Mouse (Mus musculus) urinary bladder, postnatal 4 days (tissue): ENCODE results near the gene Bri3bp.
"Not testable (repeated sequence)": the region's sequence is repeated elsewhere in the genome, so short reads cannot be mapped to it uniquely, and the experiment has no call there.

Experiments
- DNase-seq, 2 experiments: peaks; one replicate each; pipeline ENCODE4 v3.0.0; 2021 to 2022; ENCODE audit warnings: low spot score in 2 of 2

The Bri3bp gene

GRCm38 (mm10) chr5:125441234-125442114 is at the start of gene Bri3bp:
Bri3bp (plus strand) TSS chr5:125441568.
- peak in 1 of 2 experiments; percentile 28 for DNase-seq

DNA sequence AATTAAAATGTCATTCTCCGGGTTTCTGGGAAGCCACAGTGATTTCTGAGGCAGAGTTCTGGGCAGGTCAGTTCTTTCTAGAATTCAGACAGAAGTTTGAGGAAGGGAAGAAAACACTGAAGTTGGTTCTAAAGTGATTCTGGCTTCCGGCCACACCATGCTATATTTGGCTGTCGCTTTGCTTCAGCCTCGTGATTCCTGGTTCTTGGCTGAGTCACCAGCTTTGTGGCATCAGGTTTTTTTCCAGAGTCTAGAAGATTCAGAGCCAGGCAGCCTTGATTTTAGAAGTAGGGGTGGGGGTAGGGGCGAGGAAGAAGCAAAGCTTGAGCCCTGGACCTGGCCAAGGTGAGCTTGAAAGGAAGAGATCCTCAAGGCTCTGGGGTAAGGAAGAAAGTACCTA is 49.8 kb upstream of the Bri3bp start:
- peak in 1 of 2 experiments; percentile 40 for DNase-seq

DNA sequence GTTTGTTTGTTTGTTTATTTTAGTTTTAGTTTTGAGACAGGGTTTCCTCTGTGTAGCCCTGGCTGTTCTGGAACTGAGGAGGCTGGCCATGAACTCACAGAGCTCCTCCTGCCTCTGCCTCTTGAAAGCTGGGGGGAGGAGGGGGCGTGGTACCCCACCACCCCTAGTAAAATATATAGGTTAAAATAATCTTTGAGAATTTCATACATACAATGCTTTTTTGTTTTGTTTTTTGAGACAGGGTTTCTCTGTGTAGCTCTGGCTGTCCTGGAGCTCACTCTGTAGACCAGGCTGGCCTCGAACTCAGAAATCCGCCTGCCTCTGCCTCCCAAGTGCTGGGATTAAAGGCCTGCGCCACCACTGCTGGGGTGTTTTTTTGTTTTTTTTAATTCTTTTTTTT is 49.2 kb upstream of the Bri3bp start:
- not testable (repeated sequence) for DNase-seq

DNA sequence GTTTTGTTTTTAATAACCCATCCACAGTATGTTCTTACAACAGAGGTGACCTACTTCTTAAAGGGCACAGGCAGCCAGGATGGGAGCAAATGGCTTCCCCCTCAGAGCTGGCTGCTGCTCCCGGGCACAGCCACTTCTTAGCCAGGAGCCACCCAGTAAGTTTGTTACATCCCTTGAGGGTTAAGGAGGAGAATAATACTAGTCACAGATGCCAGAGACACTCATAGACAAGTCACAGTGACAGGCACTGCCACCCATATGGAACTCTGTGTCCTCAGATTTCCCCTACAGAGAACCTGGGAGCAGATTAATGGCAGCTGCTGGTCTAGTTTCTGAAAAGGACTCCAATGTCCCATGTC is 48.8 kb upstream of the Bri3bp start:
- no peak for DNase-seq

DNA sequence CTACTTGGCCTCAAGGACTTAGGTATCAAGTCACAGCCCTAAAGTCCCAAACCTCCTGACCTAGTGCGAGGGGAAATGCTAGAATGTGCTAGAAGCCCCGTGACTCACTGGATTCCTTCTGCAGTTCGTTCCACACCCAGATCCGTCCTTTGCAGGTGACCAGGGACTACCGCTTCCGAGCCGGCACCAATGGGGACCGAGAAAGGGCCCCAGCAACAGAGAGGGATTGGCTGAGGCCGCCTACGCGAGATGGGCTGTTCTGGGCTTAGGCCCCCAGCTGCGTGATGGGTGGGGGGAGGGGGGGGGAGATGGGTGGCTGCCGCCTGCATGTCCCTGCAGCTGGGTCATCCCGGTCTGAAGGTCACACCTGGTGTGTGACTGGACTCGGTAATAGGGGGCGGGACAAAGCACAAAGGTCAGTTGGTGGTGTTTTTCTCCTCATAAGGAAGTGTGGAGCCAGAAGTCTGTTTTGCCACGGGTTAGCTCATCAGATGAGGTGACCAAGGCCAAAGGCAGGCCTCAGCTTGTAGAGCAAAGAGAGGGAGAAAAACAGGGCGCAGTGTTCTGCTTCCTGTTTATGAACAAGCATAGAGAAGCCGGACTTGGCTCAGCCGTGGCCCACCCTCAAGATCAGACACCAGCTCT is 48.3 kb upstream of the Bri3bp start:
- DNase-seq = peak; percentile 94 to 96

DNA sequence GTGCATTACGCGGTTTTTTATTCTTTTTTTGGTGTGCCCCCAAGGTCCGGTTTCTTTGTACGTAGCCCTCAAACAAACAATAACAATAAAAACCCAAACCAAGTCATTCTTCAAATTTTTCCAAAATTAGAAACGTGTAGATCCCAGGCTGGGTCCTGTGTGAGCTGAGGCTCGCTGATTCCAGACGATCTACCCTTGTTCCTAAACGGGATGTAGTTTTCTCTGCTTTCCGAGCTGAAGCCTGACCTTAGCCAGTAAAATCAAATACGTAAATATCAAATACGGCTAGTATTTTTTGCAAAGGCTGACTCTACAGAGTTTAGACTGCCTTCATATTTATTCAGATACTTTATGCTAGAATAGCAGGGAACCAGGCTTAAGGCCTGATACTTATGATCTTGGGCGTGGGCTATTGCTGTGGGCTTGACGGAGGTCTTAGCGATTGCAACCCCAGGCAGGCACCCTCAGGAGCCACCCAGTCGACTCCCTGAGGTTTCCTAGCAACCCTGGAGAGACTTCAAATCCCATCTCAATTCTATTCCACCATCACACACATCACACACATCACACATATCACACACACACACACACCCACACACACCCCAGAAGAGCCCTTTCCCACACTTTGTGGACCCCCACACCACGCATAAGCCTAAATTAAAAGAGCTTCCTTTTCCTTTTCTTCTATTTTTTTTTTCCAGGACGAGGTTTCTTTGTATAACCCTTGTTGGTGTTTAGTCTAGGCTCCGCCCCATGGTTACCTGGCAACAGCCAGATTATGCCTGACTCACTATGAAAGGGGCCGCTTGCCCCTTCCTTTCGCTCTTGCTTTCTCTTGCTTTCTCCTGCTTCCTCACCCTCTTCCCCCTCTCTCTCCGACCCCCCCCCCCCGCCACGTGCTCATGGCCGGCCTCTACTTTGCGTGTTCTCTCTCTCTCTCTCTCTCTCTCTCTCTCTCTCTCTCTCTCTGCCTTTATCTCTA is 47.5 kb upstream of the Bri3bp start:
- peak; percentile 73 to 82 for DNase-seq

- no peak for DNase-seq
Measured at GRCm38 (mm10) chr5:125395008-125395407, 46.4 kb upstream of the Bri3bp start.

DNA sequence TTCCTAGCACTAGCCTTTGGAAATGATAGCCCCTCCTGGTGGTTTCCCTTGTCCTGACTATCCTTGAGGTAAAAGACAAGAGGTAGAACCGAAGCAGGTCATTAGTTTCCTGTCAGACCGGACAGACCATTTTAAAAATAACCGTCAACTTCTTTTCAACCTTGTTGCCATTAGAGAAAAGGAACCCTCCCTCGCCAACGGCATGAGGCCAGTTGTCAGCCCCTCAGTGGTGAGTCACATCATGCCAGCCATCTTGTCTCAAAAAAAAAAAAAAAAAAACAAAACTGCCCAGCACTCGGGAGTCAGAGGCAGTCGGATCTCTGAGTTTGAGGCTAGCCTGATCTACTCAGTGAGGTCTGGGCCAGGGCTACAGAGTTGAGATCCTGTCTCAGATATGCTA is 40.5 kb upstream of the Bri3bp start:
- DNase-seq = no peak

- no peak for DNase-seq
Measured at GRCm38 (mm10) chr5:125402476-125402875, 38.9 kb upstream of the Bri3bp start.

- DNase-seq = no peak
Measured at GRCm38 (mm10) chr5:125402991-125403390, 38.4 kb upstream of the Bri3bp start.

- no peak for DNase-seq
Measured at GRCm38 (mm10) chr5:125403481-125404465, 37.6 kb upstream of the Bri3bp start.

DNA sequence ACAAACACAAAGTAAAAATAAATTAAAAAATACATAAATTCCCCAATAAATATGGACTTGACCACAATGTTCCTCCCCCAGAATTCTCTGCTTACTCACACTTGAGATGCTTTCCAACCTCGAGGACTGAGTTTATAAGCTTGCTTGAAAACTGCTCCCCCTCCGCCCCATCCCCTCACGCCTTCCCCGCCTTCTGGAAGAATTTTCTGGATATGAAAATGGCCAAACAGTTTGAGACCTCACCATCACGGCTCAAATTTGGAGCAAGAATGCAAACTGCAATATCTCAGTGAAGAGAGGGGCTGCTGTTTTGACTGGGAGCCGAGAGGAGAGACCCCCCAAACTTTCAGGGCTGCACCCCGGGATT is 36.8 kb upstream of the Bri3bp start:
- DNase-seq = no peak

GRCm38 (mm10) chr5:125404903-125405545 is 36.3 kb upstream of the Bri3bp start:
- peak in 1 of 2 experiments; percentile 37 for DNase-seq

GRCm38 (mm10) chr5:125405546-125406248 is 35.7 kb upstream of the Bri3bp start:
- DNase-seq = peak; percentile 77 to 88

GRCm38 (mm10) chr5:125406322-125407016 is 34.9 kb upstream of the Bri3bp start:
- DNase-seq = peak in 1 of 2 experiments; percentile 69

GRCm38 (mm10) chr5:125407020-125407830 is 34.1 kb upstream of the Bri3bp start:
- no peak for DNase-seq

- no peak for DNase-seq
Measured at GRCm38 (mm10) chr5:125407910-125408575, 33.3 kb upstream of the Bri3bp start.
